Mouse (Mus musculus): ENCODE data around the gene Hpcal1.

DNA sequence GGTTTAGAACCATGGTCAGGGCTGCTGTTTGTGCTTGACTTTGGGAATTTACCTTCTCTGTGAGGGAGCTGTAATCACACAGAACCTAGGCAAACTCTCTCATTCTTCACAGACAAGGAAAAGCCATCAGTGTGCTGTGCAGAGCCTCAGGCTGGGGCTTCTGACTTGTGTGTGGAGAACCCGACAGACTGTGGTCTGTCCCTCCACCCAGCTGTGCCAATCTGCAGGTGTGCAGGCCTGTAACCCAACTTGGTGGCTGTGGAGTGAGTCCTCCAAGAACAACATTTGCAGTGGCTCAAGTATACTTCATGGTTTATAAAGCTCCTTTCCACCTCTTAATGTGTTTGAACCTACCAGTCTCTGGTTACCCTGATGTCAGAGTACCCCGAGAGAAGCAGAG is 4.5 kb upstream of the Hpcal1 start:
- TF ChIP-seq CTCF (IDR thresholded peaks at IDR 0.05; ENCODE audit: insufficient read depth, low read depth, low read length) (no peak), POLR2A (IDR thresholded peaks at IDR 0.05; ENCODE audit: insufficient read depth, low read depth, low read length) (no peak)

All from olfactory bulb, adult 2 months (tissue).